Mouse (Mus musculus) lung, embryonic 15.5 days (tissue): ENCODE data around the gene Ank2. TPM values are rescaled to one million over a fixed set of nuclear protein-coding genes. Genes with fewer than 3 reads are reported as not detected.
A peak's percentile ranks its signal among the peaks of the same experiment; 100 is the strongest.

Experiments
- ATAC-seq: fragments of 200-750 bp; cut with Nextera tagmentation; 2 replicates; pipeline ENCODE4 v1.8.0; 2017; ENCODE audit warnings: moderate number of reproducible peaks, borderline replicate concordance; ENCODE audit not compliant: low FRiP score, low TSS enrichment; ENCODE audit errors: extremely low read depth
- H3K27ac ChIP-seq: fragments of 300-500 bp; sonication (generic); 2 replicates; pipeline ENCODE4 v1.5.1; 2015; ENCODE audit warnings: moderate library complexity, mild to moderate bottlenecking, inconsistent platforms
- H3K27me3 ChIP-seq: fragments of 300-500 bp; sonication (generic); 2 replicates; pipeline ENCODE4 v1.6.1; 2015; ENCODE audit warnings: inconsistent platforms
- H3K36me3 ChIP-seq: fragments of 300-500 bp; sonication (generic); 2 replicates; pipeline ENCODE4 v1.6.1; 2015; ENCODE audit warnings: inconsistent platforms
- H3K4me1 ChIP-seq: fragments of 300-500 bp; sonication (generic); 2 replicates; pipeline ENCODE4 v1.6.1; 2015; ENCODE audit warnings: inconsistent platforms
- H3K4me2 ChIP-seq: fragments of 300-500 bp; sonication (generic); 2 replicates; pipeline ENCODE4 v1.6.1; 2015; ENCODE audit warnings: inconsistent platforms, mild to moderate bottlenecking, moderate library complexity
- H3K4me3 ChIP-seq: fragments of 300-500 bp; sonication (generic); 2 replicates; pipeline ENCODE4 v1.5.1; 2015; ENCODE audit warnings: mild to moderate bottlenecking, inconsistent platforms
- H3K9ac ChIP-seq: fragments of 300-500 bp; sonication (generic); 2 replicates; pipeline ENCODE4 v1.6.1; 2015; ENCODE audit warnings: inconsistent platforms
- H3K9me3 ChIP-seq: fragments of 300-500 bp; sonication (generic); 2 replicates; pipeline ENCODE4 v1.6.1; 2016; ENCODE audit warnings: inconsistent platforms
- WGBS: fragments of 180-500 bp; shearing (Covaris S2); methylation state at CpG from one replicate; pipeline ENCODE4 v1.1.7; 2015; 5-methylcytosine and 5-hydroxymethylcytosine counted together
- polyA plus RNA-seq: library from polyadenylated mRNA; unstranded; fragments of >200 nt; fragmentation: Nextera tagmentation; extraction: Ambion mirVana; gene quantifications from 2 replicates; pipeline ENCODE4 v1.2.1, GENCODE M21; 2015

Gene Ank2
- polyA plus RNA-seq, 1 experiment from 2014 or later = 13.4 TPM

DNA sequence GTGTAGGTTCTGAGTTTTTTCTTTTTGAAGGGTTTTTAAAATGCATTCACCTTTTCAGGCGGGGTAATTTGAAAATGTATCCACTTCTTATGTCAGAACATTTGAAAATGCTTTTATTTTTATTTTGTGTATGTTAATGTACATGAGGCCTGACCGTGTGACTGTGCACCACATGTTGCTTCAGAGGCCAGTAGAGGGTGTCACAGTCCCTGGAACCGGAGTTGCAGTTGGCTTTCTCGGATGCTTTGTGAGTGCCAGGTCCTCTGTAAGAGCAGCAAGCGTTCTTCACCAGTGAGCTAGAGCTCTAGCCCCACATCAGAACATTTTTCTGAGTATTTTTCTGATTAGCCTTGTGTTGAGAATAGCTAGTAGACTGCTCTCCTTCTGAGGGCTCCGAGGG, 484.0 kb downstream of the Ank2 start:
- H3K9me3 ChIP-seq = no peaks in the 10 kb centered on the region

DNA sequence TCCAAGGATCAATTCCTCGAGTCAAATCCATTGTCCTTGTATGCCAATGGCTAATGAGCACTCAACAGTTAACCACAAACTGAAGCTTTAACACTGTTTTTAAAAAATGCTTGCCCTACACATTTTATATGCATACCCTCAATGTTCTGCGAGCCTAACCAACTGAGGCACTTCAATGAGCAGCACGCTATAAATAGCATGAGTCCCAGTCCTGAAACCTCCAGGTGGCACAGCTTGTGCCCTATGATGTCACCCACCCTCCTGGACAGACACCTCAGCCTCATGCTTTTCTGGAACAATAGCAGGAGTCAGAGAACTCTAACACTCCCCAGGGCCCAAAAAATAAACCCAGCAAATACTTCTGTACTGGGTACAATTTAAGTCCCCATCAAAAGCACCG, 485.2 kb downstream of the Ank2 start:
- WGBS = 74% methylated on average over 4 of the region's 4 CpGs
- H3K4me1 ChIP-seq = no peaks in the 10 kb centered on the region

More for the DNA sequence above, 484.0 kb downstream of the Ank2 start:
- Histone ChIP-seq H3K36me3 (no peaks in the 10 kb centered on the region), H3K4me3 (no peak overlapping the region), H3K9ac (no peak overlapping the region), H3K27me3 (no peaks in the 10 kb centered on the region), H3K27ac (no peak overlapping the region), H3K4me1 (no peaks in the 10 kb centered on the region), H3K4me2 (no peak overlapping the region)
- ATAC-seq = no peak
- 79% methylated on average over 6 of the region's 6 CpGs for WGBS

DNA sequence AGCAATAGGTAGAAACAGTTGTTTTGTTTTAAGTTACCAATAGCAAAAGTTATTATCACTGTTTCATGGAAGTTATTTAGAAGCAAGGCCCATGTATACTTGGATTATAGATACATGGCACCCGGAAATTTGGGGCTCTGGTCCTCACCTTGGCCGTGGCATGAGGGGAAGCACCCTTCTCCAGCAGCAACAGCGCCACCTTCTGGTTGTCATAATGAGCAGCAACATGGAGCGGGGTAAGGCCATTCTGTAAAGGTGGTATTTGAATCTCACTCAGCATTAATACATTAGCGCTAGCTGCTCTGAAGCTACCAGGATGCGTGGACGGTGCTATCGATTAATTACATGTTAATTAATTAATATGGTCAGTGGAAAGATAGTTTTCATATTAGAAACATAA, 486.6 kb downstream of the Ank2 start:
- ATAC-seq = no peak
- 56% methylated on average over 8 of the region's 8 CpGs for WGBS
- H3K4me3 ChIP-seq = no peak overlapping the region

More for the DNA sequence above, 485.2 kb downstream of the Ank2 start:
- Histone ChIP-seq H3K9me3 (no peaks in the 10 kb centered on the region), H3K36me3 (no peaks in the 10 kb centered on the region), H3K27me3 (no peaks in the 10 kb centered on the region), H3K4me3 (no peak overlapping the region), H3K4me2 (no peak overlapping the region), H3K27ac (no peak overlapping the region), H3K9ac (no peak overlapping the region)
- ATAC-seq = no peak

DNA sequence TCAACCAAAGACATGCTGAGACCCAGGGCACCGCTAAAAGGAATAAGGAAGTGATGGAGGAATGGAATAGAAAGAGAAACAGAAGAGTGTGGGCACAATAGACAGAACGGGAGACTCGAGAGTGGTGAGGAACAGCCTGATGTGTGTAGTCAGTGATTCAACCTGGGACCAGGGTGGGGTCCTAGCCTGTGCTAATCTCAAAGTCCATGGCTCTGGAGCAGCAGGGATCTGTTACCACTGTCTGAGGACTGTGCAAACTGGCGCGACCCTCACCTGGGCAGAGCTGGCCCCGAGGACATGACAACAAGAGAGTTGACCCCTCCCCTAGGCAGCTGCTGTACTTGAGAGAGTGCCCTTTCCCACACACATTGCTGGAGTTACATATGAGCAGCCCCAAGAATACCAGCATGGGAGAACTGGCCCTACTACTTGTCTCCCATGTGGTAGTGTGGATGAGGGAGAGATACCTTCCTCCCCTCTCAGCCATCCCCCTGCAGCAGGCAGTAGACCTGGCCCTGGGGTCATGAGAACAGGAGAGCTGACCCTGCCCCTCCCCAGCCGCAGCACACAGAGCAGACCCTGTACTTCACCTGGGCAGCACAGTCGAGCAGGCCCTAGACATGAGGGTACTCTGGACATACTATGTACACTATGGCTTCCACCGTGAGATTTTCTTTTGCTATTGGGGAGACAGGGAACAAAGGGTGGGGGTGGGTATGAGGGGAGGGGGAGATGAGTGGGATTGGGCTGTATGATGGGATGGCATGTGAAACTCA, 493.1 kb downstream of the Ank2 start:
- no peaks in the 10 kb centered on the region for H3K27me3 ChIP-seq
- no peaks in the 10 kb centered on the region for H3K4me1 ChIP-seq
- no peak overlapping the region for H3K4me3 ChIP-seq
- H3K36me3 ChIP-seq = no peaks in the 10 kb centered on the region
- peak; percentile 52; the same call in 1 of the 2 replicates for ATAC-seq
- H3K27ac ChIP-seq = no peak overlapping the region
- H3K9ac ChIP-seq = no peak overlapping the region
- 81% methylated on average over 9 of the region's 9 CpGs for WGBS
- H3K9me3 ChIP-seq = no peaks in the 10 kb centered on the region
- H3K4me2 ChIP-seq = no peak overlapping the region

More for the DNA sequence above, 486.6 kb downstream of the Ank2 start:
- Histone ChIP-seq H3K4me2 (no peak overlapping the region), H3K4me1 (no peaks in the 10 kb centered on the region), H3K27me3 (no peaks in the 10 kb centered on the region), H3K9me3 (no peaks in the 10 kb centered on the region), H3K27ac (no peak overlapping the region), H3K9ac (no peak overlapping the region), H3K36me3 (no peaks in the 10 kb centered on the region)

DNA sequence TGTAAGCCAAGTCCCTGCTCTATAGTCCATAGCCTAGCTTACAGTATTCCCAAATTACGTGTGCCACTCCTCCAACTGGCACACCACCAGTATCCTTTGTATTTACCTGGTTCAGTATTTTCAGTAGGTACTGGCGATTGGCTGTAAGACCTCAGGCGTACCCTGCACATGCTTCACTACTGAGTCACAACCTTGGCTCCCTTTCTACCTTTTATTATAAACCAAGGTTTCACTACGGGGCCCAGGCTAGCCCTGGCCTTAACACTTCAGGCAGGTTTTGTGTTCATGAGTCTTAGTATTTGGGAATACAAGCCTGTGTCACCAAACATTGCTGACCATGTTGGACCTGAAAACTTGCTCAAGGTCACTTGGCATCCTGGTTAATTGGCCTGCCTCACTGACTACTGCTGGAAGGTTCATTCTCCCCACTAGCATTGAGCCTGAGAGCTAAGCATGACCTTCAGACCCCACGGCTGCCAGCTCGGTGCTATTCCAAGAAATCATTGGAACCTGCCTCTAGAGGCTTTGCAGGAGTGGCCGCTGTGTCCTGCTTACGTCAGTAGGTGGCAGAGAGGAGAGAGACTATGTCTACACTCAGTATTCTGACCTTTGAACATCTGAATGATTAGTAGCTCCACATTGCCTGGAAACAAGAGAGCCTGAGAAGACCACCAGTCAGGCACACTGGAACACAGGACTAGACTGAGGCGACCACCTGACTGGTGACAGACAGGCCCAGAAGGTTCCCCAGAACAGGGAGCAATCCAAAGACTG, 494.1 kb downstream of the Ank2 start:
- WGBS = 74% methylated on average over 9 of the region's 9 CpGs
- Histone ChIP-seq H3K36me3 (no peaks in the 10 kb centered on the region), H3K4me2 (no peak overlapping the region), H3K27ac (no peak overlapping the region), H3K4me1 (no peaks in the 10 kb centered on the region), H3K9me3 (no peaks in the 10 kb centered on the region), H3K4me3 (no peak overlapping the region), H3K27me3 (no peaks in the 10 kb centered on the region), H3K9ac (no peak overlapping the region)
- no peak for ATAC-seq

DNA sequence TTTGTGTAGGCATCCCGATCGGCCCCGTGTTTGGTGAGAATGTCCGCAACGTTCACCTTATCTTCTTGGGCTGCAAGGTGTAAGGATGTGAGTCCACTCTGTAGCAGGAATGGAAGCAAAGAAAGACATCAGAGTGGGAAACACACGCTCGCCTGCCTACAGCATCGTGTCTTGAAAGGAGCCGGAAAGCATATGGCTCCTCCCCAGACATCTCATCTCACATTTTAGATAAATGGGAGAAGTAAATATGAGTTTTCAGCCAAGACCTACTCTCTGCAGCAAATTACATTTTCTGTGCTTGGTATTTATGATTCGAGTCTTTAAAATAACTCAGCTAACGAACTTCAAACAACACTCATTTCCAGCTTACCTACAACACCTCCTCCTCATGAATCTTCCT, 495.2 kb downstream of the Ank2 start:
- no peak overlapping the region for H3K27ac ChIP-seq
- no peak for ATAC-seq
- H3K27me3 ChIP-seq = no peaks in the 10 kb centered on the region
- no peaks in the 10 kb centered on the region for H3K9me3 ChIP-seq
- no peak overlapping the region for H3K4me2 ChIP-seq
- WGBS = 85% methylated on average over 11 of the region's 11 CpGs
- no peaks in the 10 kb centered on the region for H3K36me3 ChIP-seq
- H3K9ac ChIP-seq = no peak overlapping the region
- H3K4me1 ChIP-seq = 0 out of 2 replicates have a peak, but pooled peaks cover under 1% of the 10 kb centered on the region
- H3K4me3 ChIP-seq = no peak overlapping the region

- ATAC-seq = peak; percentile 58; the same call in 1 of the 2 replicates
- H3K9me3 ChIP-seq = no peaks in the 10 kb centered on the region
- H3K4me1 ChIP-seq = peaks cover 17% of the 10 kb centered on the region
- 10% methylated on average over 8 of the region's 8 CpGs for WGBS
- H3K4me2 ChIP-seq = peak overlapping the region; percentile 54
- H3K27ac ChIP-seq = peak overlapping the region; percentile 71
- peak overlapping the region; percentile 29 for H3K4me3 ChIP-seq
- H3K27me3 ChIP-seq = no peaks in the 10 kb centered on the region
- no peak overlapping the region for H3K9ac ChIP-seq
- H3K36me3 ChIP-seq = no peaks in the 10 kb centered on the region
Measured at GRCm38 (mm10) chr3:126998742-126999112, 500.4 kb downstream of the Ank2 start.

DNA sequence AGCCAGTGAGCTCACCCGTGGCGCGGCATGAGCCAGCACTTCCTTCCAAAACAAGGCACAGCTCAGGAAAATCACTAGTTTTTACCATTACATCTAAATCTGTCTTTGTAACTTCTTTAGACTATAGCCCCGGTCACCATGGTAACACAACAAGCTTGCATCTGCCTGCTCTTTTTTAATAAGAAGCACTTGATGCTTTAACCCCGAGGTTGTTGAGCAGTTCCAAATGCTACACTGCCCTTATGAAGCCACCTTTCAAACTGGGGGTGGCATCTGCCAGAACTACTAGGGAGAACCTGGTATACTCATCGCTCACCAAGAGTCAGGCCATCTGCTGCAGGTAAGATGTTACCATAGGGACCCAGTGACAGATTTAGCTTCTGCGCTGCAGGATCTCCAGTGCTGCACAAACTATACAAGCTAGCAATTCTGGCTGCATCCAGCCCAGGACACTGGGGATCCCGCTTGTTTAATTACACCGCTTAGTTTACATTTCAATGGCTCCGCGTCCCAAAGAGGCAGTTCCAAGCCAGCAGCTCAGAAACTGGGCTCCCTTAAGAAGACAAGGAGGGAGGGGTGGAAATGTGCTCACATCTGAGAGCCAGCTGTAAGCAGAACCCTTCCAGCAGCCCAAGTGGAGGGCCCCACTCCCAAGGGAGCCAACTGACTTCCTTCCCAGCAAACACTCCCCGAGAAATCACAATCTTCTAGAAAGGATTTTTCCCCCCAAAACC, 501.0 kb downstream of the Ank2 start:
- peak; percentile 93; the same call in 1 of the 2 replicates for ATAC-seq
- 15% methylated on average over 12 of the region's 12 CpGs for WGBS
- H3K27ac ChIP-seq = peak overlapping the region; percentile 71

DNA sequence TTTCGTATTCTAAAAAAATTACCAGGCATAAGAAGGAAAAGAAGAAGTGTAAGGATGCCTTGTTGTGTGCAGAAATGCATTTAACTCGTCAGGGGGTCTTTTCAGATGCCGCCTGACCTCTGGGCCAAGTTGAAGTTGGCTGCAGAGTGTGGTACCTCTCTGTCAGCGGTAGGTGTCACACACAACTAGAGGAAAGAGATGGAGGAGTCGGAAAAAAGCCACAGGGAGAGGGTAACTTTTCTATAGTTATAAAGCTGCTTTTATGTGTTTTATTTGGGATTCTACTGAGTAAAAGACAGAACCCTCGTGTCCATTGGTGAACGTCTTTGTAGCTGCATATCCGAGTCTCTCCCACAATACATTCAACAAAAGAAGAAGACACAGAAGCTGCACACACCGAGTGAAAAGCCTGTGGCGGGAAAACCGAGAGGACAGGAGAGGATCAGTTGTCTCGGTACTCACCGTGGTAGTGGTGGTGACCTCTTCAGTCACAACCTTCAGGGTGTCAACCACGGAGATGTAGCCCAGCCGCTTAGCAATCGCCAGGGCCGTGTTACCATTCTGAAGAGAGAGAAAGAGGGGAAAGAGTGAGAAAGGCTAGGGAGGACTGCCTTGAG, 501.7 kb downstream of the Ank2 start:
- no peaks in the 10 kb centered on the region for H3K36me3 ChIP-seq
- peak overlapping the region; percentile 29 for H3K4me3 ChIP-seq
- peaks cover 17% of the 10 kb centered on the region for H3K4me1 ChIP-seq
- 22% methylated on average over 17 of the region's 17 CpGs for WGBS
- ATAC-seq = no peak
- no peaks in the 10 kb centered on the region for H3K9me3 ChIP-seq
- no peaks in the 10 kb centered on the region for H3K27me3 ChIP-seq
- peak overlapping the region; percentile 22; the same call in 1 of the 2 replicates for H3K9ac ChIP-seq
- peak overlapping the region; percentile 54 for H3K4me2 ChIP-seq
- H3K27ac ChIP-seq = 0 out of 2 replicates have a peak overlapping the region, but pooled peaks have one; percentile 71

More for the DNA sequence above, 501.0 kb downstream of the Ank2 start:
- H3K4me1 ChIP-seq = peaks cover 17% of the 10 kb centered on the region
- peak overlapping the region; percentile 54 for H3K4me2 ChIP-seq
- H3K27me3 ChIP-seq = no peaks in the 10 kb centered on the region
- no peaks in the 10 kb centered on the region for H3K9me3 ChIP-seq
- H3K9ac ChIP-seq = no peak overlapping the region
- H3K36me3 ChIP-seq = no peaks in the 10 kb centered on the region
- H3K4me3 ChIP-seq = peak overlapping the region; percentile 29

DNA sequence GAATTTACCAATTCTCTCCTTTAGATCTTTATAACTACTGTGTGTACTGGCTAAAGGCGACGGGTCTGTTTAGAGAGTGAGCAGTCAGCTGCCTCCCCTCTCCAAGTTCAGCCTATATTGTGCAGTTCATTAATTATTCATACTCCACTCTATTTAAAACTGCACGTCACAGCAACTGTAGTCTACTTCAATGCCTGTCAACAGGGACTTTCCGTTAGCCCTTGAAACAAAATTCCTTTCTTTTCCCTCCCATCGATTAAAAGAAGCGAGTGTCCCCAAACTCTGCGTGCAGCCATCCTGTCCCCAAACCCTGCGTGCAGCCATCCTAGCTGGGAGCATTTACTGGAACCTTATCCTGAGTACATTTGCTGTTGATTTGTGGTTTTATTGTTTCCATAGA, 502.4 kb downstream of the Ank2 start:
- no peaks in the 10 kb centered on the region for H3K9me3 ChIP-seq
- H3K27me3 ChIP-seq = no peaks in the 10 kb centered on the region
- H3K9ac ChIP-seq = no peak overlapping the region
- H3K4me3 ChIP-seq = no peak overlapping the region
- peaks cover 17% of the 10 kb centered on the region for H3K4me1 ChIP-seq
- ATAC-seq = no peak
- H3K4me2 ChIP-seq = no peak overlapping the region
- H3K27ac ChIP-seq = no peak overlapping the region
- WGBS = 65% methylated on average over 8 of the region's 8 CpGs
- H3K36me3 ChIP-seq = no peaks in the 10 kb centered on the region

GRCm38 (mm10) chr3:126995970-126996369, 503.2 kb downstream of the Ank2 start:
- Histone ChIP-seq H3K27me3 (no peaks in the 10 kb centered on the region), H3K9me3 (no peaks in the 10 kb centered on the region), H3K4me2 (no peak overlapping the region), H3K4me3 (no peak overlapping the region), H3K27ac (no peak overlapping the region), H3K9ac (no peak overlapping the region), H3K4me1 (peaks cover 17% of the 10 kb centered on the region), H3K36me3 (no peaks in the 10 kb centered on the region)
- WGBS = 75% methylated on average over 4 of the region's 4 CpGs
- ATAC-seq = no peak
